Mouse (Mus musculus) forebrain, embryonic 11.5 days (tissue): ENCODE results near the gene Celf2. TPM values are rescaled to one million over a fixed set of nuclear protein-coding genes. Genes with fewer than 3 reads are reported as not detected.

Source experiments
- ATAC-seq: fragments of 200-750 bp; cut with Nextera tagmentation; replicated peaks from 2 replicates; pipeline ENCODE4 v1.8.0; 2017; ENCODE audit warnings: moderate TSS enrichment; ENCODE audit not compliant: low FRiP score
- DNase-seq: peaks from one replicate; pipeline ENCODE4 v3.0.0-alpha.2; 2017; ENCODE audit warnings: low spot score
- H3K27ac ChIP-seq: fragments of 300-500 bp; sonication (generic); 2 replicates; pipeline ENCODE4 v1.5.1; 2014; ENCODE audit warnings: low read depth, low read length
- H3K27me3 ChIP-seq: fragments of 300-500 bp; sonication (generic); 2 replicates; pipeline ENCODE4 v1.6.1; 2014; ENCODE audit warnings: mild to moderate bottlenecking, low read length, mixed read lengths; ENCODE audit not compliant: control insufficient read depth, insufficient read depth
- H3K36me3 ChIP-seq: fragments of 300-500 bp; sonication (generic); 2 replicates; pipeline ENCODE4 v1.6.1; 2014; ENCODE audit warnings: mild to moderate bottlenecking, low read length, moderate library complexity, mixed read lengths; ENCODE audit not compliant: control insufficient read depth, insufficient read depth
- H3K4me1 ChIP-seq: fragments of 300-500 bp; sonication (generic); replicated peaks from 2 replicates; pipeline ENCODE4 v1.6.1; 2014; ENCODE audit warnings: low read length, mixed read lengths; ENCODE audit not compliant: control insufficient read depth, insufficient read depth
- H3K4me2 ChIP-seq: fragments of 300-500 bp; sonication (generic); 2 replicates; pipeline ENCODE4 v1.6.1; 2014; ENCODE audit warnings: low read depth, mild to moderate bottlenecking, low read length, moderate library complexity, mixed read lengths; ENCODE audit not compliant: severe bottlenecking
- H3K4me3 ChIP-seq: fragments of 300-500 bp; sonication (generic); 2 replicates; pipeline ENCODE4 v1.5.1; 2014; ENCODE audit warnings: low read depth, low read length
- H3K9ac ChIP-seq: fragments of 300-500 bp; sonication (generic); 2 replicates; pipeline ENCODE4 v1.6.1; 2014; ENCODE audit warnings: low read length
- H3K9me3 ChIP-seq: fragments of 300-500 bp; sonication (generic); 2 replicates; pipeline ENCODE4 v1.6.1; 2016; ENCODE audit warnings: low read length, mixed read lengths; ENCODE audit not compliant: control insufficient read depth
- WGBS: fragments of 180-500 bp; shearing (Covaris S2); extraction: QIAGEN DNeasy Blood & Tissue Kit; methylation state at CpG from one replicate; pipeline ENCODE4 v1.1.7; 2014; 5-methylcytosine and 5-hydroxymethylcytosine counted together
- polyA plus RNA-seq: library from polyadenylated mRNA; unstranded; fragments of >200 nt; fragmentation: Nextera tagmentation; extraction: Ambion mirVana; gene quantifications from 2 replicates; pipeline ENCODE4 v1.2.1, GENCODE M21; 2014

Gene Celf2
- polyA plus RNA-seq, 1 experiment from 2014 or later: 116 TPM

DNA sequence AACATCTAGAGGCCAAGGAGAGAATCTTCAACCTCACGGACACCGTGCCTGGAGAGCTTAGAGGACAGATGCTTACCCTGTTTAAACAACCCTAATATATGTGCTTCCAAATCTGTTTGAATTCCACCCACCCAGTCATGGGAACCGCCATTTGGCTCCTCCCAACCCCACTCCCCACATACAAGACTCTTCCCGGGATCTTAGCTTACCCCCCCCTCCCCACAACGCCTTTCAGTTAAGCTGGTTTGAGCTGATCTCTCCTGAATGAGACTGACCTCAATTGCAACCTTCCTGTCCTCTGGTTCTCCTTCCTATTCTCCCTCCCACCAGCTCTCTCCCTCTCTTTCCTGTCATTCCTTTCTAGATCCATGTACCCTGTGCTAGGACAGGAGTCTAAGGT lies 1011.7 kb downstream of the Celf2 start:
- Histone ChIP-seq H3K9me3 (no peaks in the 10 kb centered on the region), H3K4me1 (no peaks in the 10 kb centered on the region), H3K27me3 (no peaks in the 10 kb centered on the region), H3K27ac (no peak overlapping the region), H3K4me2 (no peak overlapping the region), H3K9ac (no peak overlapping the region), H3K36me3 (no peaks in the 10 kb centered on the region), H3K4me3 (no peak overlapping the region)
- 77% methylated on average over 5 of the region's 5 CpGs for WGBS
- no peak for DNase-seq
- ATAC-seq: no peak

DNA sequence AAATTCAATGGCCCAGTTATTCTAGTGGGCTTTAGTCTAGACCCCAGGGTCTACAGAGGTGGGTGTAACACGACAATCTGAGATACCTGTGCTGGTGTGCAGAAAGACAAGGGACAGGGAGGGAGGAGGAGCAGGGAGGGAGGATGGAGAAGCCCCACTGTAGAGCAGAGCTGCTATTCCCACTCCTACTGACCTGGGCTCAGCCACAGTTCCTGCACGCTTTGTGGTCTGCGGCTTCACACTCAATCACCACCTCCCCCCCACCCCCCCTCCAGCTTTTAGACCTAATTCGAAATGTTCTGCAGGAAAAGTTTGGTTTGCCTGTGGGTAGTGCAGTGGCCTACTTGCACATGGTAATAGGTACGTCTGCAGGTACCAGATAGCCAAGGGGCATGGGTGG lies 1015.5 kb downstream of the Celf2 start:
- Histone ChIP-seq H3K9me3 (no peaks in the 10 kb centered on the region), H3K4me3 (no peak overlapping the region), H3K27me3 (no peaks in the 10 kb centered on the region), H3K4me2 (no peak overlapping the region), H3K4me1 (no peaks in the 10 kb centered on the region), H3K9ac (no peak overlapping the region), H3K27ac (no peak overlapping the region), H3K36me3 (no peaks in the 10 kb centered on the region)
- DNase-seq (peak; percentile 23), ATAC-seq (no peak)
- WGBS: 85% methylated on average over 5 of the region's 5 CpGs

DNA sequence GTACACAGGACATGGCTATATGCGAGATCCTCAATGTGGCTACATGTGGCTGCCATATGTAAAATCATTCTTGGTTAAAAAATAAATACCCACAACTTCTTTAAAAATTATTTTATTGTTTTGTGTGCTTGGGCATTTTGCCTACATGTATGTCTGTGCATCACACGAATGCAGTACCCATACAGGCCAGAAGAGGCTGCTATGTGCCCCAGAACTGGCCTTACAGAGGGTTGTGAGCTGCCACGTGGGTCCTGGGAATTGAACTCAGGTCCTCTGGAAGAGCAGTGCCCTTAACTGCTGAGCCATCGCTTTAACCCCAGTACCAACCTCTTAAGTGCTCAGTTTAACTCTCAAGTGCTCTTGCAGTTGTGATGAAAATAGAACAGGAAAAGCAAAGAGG lies 1018.5 kb downstream of the Celf2 start:
- no peak overlapping the region for H3K4me3 ChIP-seq
- no peak for ATAC-seq
- H3K27ac ChIP-seq: no peak overlapping the region
- DNase-seq: no peak
- H3K27me3 ChIP-seq: no peaks in the 10 kb centered on the region
- no peak overlapping the region for H3K4me2 ChIP-seq
- 81% methylated on average over 4 of the region's 4 CpGs for WGBS
- no peaks in the 10 kb centered on the region for H3K4me1 ChIP-seq
- no peaks in the 10 kb centered on the region for H3K9me3 ChIP-seq
- H3K36me3 ChIP-seq: no peaks in the 10 kb centered on the region
- no peak overlapping the region for H3K9ac ChIP-seq

DNA sequence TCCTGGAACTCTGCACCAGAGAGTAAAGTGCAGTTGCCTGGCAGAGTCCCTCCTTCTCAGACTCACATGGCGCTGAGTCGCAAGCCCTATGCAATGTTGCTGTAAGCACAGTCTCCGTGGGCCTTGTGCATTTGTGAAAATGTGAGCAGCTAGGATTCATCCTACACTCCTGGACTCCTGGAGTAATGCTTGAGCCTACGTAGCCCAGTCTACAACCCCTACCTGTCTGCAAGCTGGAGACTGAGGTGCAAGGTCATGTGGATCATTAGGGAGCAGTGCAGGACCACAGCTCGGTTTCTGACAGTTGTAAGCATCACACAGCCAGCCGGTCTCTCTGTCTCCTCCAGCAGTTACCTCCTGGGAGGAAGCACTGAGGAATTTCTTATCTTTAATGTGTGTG lies 1019.3 kb downstream of the Celf2 start:
- no peaks in the 10 kb centered on the region for H3K36me3 ChIP-seq
- no peaks in the 10 kb centered on the region for H3K27me3 ChIP-seq
- no peak overlapping the region for H3K9ac ChIP-seq
- 92% methylated on average over 6 of the region's 6 CpGs for WGBS
- H3K4me2 ChIP-seq: no peak overlapping the region
- H3K9me3 ChIP-seq: no peaks in the 10 kb centered on the region
- H3K27ac ChIP-seq: no peak overlapping the region
- no peaks in the 10 kb centered on the region for H3K4me1 ChIP-seq
- DNase-seq (no peak), ATAC-seq (no peak)
- no peak overlapping the region for H3K4me3 ChIP-seq
